Mouse (Mus musculus) forebrain, embryonic 12.5 days (tissue): ENCODE measurements around the gene Cfl1. TPM values are rescaled to one million over a fixed set of nuclear protein-coding genes. Genes with fewer than 3 reads are reported as not detected.

ENCODE experiments used
- ATAC-seq: fragments of 200-750 bp; cut with Nextera tagmentation; 2 replicates; pipeline ENCODE4 v1.8.0; 2017; ENCODE audit warnings: moderate TSS enrichment; ENCODE audit not compliant: low FRiP score
- H3K27ac ChIP-seq: fragments of 300-500 bp; sonication (generic); 2 replicates; pipeline ENCODE4 v1.5.1; 2016; ENCODE audit warnings: mild to moderate bottlenecking
- H3K27me3 ChIP-seq: fragments of 300-500 bp; sonication (generic); 2 replicates; pipeline ENCODE4 v1.6.1; 2016; ENCODE audit warnings: mild to moderate bottlenecking
- H3K36me3 ChIP-seq: fragments of 300-500 bp; sonication (generic); replicated peaks from 2 replicates; pipeline ENCODE4 v1.6.1; 2016; ENCODE audit warnings: mild to moderate bottlenecking
- H3K4me1 ChIP-seq: fragments of 300-500 bp; sonication (generic); 2 replicates; pipeline ENCODE4 v1.6.1; 2016
- H3K4me2 ChIP-seq: fragments of 300-500 bp; sonication (generic); 2 replicates; pipeline ENCODE4 v1.6.1; 2016; ENCODE audit warnings: mild to moderate bottlenecking, moderate library complexity
- H3K4me3 ChIP-seq: fragments of 300-500 bp; sonication (generic); replicated peaks from 2 replicates; pipeline ENCODE4 v1.5.1; 2016; ENCODE audit warnings: mild to moderate bottlenecking
- H3K9ac ChIP-seq: fragments of 300-500 bp; sonication (generic); 2 replicates; pipeline ENCODE4 v1.6.1; 2016; ENCODE audit warnings: mild to moderate bottlenecking
- H3K9me3 ChIP-seq: fragments of 300-500 bp; sonication (generic); 2 replicates; pipeline ENCODE4 v1.6.1; 2016
- WGBS: fragments of 180-500 bp; shearing (Covaris S2); methylation state at CpG from one replicate; pipeline ENCODE4 v1.1.7; 2016; 5-methylcytosine and 5-hydroxymethylcytosine counted together
- polyA plus RNA-seq: library from polyadenylated mRNA; unstranded; fragments of >200 nt; fragmentation: Nextera tagmentation; extraction: Ambion mirVana; gene quantifications from 2 replicates; pipeline ENCODE4 v1.2.1, GENCODE M21; 2016

Gene Cfl1
- polyA plus RNA-seq, 1 experiment from 2014 or later, result 3,168 TPM

GRCm38 (mm10) chr19:5518721-5519120 is 28.5 kb downstream of the Cfl1 start:
- no peak overlapping the region for H3K9ac ChIP-seq
- no peak overlapping the region for H3K4me3 ChIP-seq
- no peak for ATAC-seq
- no peaks in the 10 kb centered on the region for H3K36me3 ChIP-seq
- H3K4me1 ChIP-seq, result no peaks in the 10 kb centered on the region
- H3K9me3 ChIP-seq, result no peaks in the 10 kb centered on the region
- WGBS, result 87% methylated on average over 3 of the region's 3 CpGs
- no peaks in the 10 kb centered on the region for H3K27me3 ChIP-seq
- H3K27ac ChIP-seq, result no peak overlapping the region
- H3K4me2 ChIP-seq, result no peak overlapping the region

- no peak for ATAC-seq
- Histone ChIP-seq H3K9ac (no peak overlapping the region), H3K36me3 (no peaks in the 10 kb centered on the region), H3K4me1 (peaks cover 9% of the 10 kb centered on the region), H3K4me2 (no peak overlapping the region), H3K27me3 (peaks cover 12% of the 10 kb centered on the region; the same call in 1 of the 2 replicates), H3K4me3 (no peak overlapping the region), H3K9me3 (no peaks in the 10 kb centered on the region), H3K27ac (no peak overlapping the region)
- WGBS, result 68% methylated on average over 5 of the region's 5 CpGs
Measured at GRCm38 (mm10) chr19:5525204-5525603, 34.9 kb downstream of the Cfl1 start.

- ATAC-seq, result peak; percentile 88
- no peaks in the 10 kb centered on the region for H3K9me3 ChIP-seq
- H3K27me3 ChIP-seq, result peaks cover 26% of the 10 kb centered on the region
- H3K9ac ChIP-seq, result no peak overlapping the region
- peak overlapping the region; percentile 25 for H3K4me2 ChIP-seq
- H3K27ac ChIP-seq, result no peak overlapping the region
- peaks cover 13% of the 10 kb centered on the region for H3K4me1 ChIP-seq
- WGBS, result 13% methylated on average over 20 of the region's 20 CpGs
- H3K4me3 ChIP-seq, result 0 out of 2 replicates have a peak overlapping the region, but pooled peaks have one; percentile 3
- H3K36me3 ChIP-seq, result no peaks in the 10 kb centered on the region
Measured at GRCm38 (mm10) chr19:5529325-5530137, 39.3 kb downstream of the Cfl1 start.

- Histone ChIP-seq H3K9me3 (no peaks in the 10 kb centered on the region), H3K27ac (no peak overlapping the region), H3K4me3 (no peak overlapping the region), H3K4me1 (peaks cover 13% of the 10 kb centered on the region), H3K4me2 (no peak overlapping the region), H3K36me3 (no peaks in the 10 kb centered on the region), H3K27me3 (peaks cover 31% of the 10 kb centered on the region), H3K9ac (no peak overlapping the region)
- ATAC-seq, result no peak
- 21% methylated on average over 7 of the region's 7 CpGs for WGBS
Measured at GRCm38 (mm10) chr19:5530138-5530524, 39.9 kb downstream of the Cfl1 start.

GRCm38 (mm10) chr19:5532520-5532919 is 42.3 kb downstream of the Cfl1 start:
- H3K9me3 ChIP-seq, result no peaks in the 10 kb centered on the region
- H3K27me3 ChIP-seq, result peaks cover 31% of the 10 kb centered on the region
- peaks cover 13% of the 10 kb centered on the region for H3K4me1 ChIP-seq
- ATAC-seq, result no peak
- H3K9ac ChIP-seq, result no peak overlapping the region
- H3K36me3 ChIP-seq, result no peaks in the 10 kb centered on the region
- 79% methylated on average over 8 of the region's 8 CpGs for WGBS
- no peak overlapping the region for H3K4me2 ChIP-seq
- H3K4me3 ChIP-seq, result no peak overlapping the region
- no peak overlapping the region for H3K27ac ChIP-seq

- Histone ChIP-seq H3K27ac (no peak overlapping the region), H3K9me3 (no peaks in the 10 kb centered on the region), H3K4me1 (no peaks in the 10 kb centered on the region), H3K36me3 (no peaks in the 10 kb centered on the region), H3K9ac (no peak overlapping the region), H3K4me3 (no peak overlapping the region), H3K4me2 (no peak overlapping the region), H3K27me3 (peaks cover 10% of the 10 kb centered on the region; the same call in 1 of the 2 replicates)
- ATAC-seq, result no peak
- WGBS, result 71% methylated on average over 8 of the region's 8 CpGs
Measured at GRCm38 (mm10) chr19:5538786-5539185, 48.5 kb downstream of the Cfl1 start.

GRCm38 (mm10) chr19:5543362-5543761 is 53.1 kb downstream of the Cfl1 start:
- WGBS, result 93% methylated on average over 9 of the region's 9 CpGs
- H3K36me3 ChIP-seq, result no peaks in the 10 kb centered on the region
- H3K4me3 ChIP-seq, result no peak overlapping the region

GRCm38 (mm10) chr19:5544031-5544430 is 53.8 kb downstream of the Cfl1 start:
- no peak overlapping the region for H3K4me3 ChIP-seq
- H3K27ac ChIP-seq, result no peak overlapping the region
- H3K9ac ChIP-seq, result no peak overlapping the region
- no peaks in the 10 kb centered on the region for H3K4me1 ChIP-seq
- no peak overlapping the region for H3K4me2 ChIP-seq
- ATAC-seq, result no peak
- H3K9me3 ChIP-seq, result no peaks in the 10 kb centered on the region
- peaks cover 8% of the 10 kb centered on the region; the same call in 1 of the 2 replicates for H3K27me3 ChIP-seq
- WGBS, result 59% methylated on average over 11 of the region's 11 CpGs
- H3K36me3 ChIP-seq, result no peaks in the 10 kb centered on the region

More at GRCm38 (mm10) chr19:5543362-5543761, 53.1 kb downstream of the Cfl1 start:
- Histone ChIP-seq H3K27ac (no peak overlapping the region), H3K4me2 (no peak overlapping the region), H3K27me3 (peaks cover 8% of the 10 kb centered on the region; the same call in 1 of the 2 replicates), H3K4me1 (no peaks in the 10 kb centered on the region), H3K9me3 (no peaks in the 10 kb centered on the region), H3K9ac (no peak overlapping the region)
- no peak for ATAC-seq

Other genes with a start within 250 kb of the Cfl1 start
- 29.4 and 30.9 TPM in 2 replicates for gene Pacs1, start 217.3 kb upstream of the Cfl1 start, polyA plus RNA-seq
- 415 and 417 TPM in 2 replicates for gene Sf3b2, start 195.0 kb upstream of the Cfl1 start, polyA plus RNA-seq
- gene Gal3st3, start 192.1 kb upstream of the Cfl1 start, polyA plus RNA-seq, result 17.5 and 21.8 TPM in 2 replicates
- gene Catsper1, start 154.7 kb upstream of the Cfl1 start, polyA plus RNA-seq, result not detected in 2 replicates
- 0.66 and 0.67 TPM in 2 replicates for gene Cst6, start 140.9 kb upstream of the Cfl1 start, polyA plus RNA-seq
- 75.7 and 78.3 TPM in 2 replicates for gene Eif1ad, start 123.7 kb upstream of the Cfl1 start, polyA plus RNA-seq
- 416 and 423 TPM in 2 replicates for gene Banf1, start 123.3 kb upstream of the Cfl1 start, polyA plus RNA-seq
- gene Sart1, start 101.8 kb upstream of the Cfl1 start, polyA plus RNA-seq, result 113 and 125 TPM in 2 replicates
- not detected in 2 replicates for gene Tsga10ip, start 87.9 kb upstream of the Cfl1 start, polyA plus RNA-seq
- 257 and 260 TPM in 2 replicates for gene Drap1, start 65.5 kb upstream of the Cfl1 start, polyA plus RNA-seq
- gene AI837181, start 65.3 kb upstream of the Cfl1 start, polyA plus RNA-seq, result 48.3 and 50.8 TPM in 2 replicates
- gene Fosl1, start 42.9 kb upstream of the Cfl1 start, polyA plus RNA-seq, result not detected in 2 replicates
- gene Ccdc85b, start 32.6 kb upstream of the Cfl1 start, polyA plus RNA-seq, result 8.0 and 9.0 TPM in 2 replicates
- 122 and 128 TPM in 2 replicates for gene Fibp, start 29.8 kb upstream of the Cfl1 start, polyA plus RNA-seq
- 3.1 and 3.7 TPM in 2 replicates for gene Ctsw, start 21.9 kb upstream of the Cfl1 start, polyA plus RNA-seq
- 40.2 and 41.9 TPM in 2 replicates for gene Efemp2, start 16.5 kb upstream of the Cfl1 start, polyA plus RNA-seq
- gene Mus81, start 2.1 kb upstream of the Cfl1 start, polyA plus RNA-seq, result 40.6 and 42.7 TPM in 2 replicates
- 0.26 TPM in 1 of 2 replicates, not detected in the other for gene 1700020D05Rik, start 13.3 kb downstream of the Cfl1 start, polyA plus RNA-seq
- 29.3 and 29.5 TPM in 2 replicates for gene Snx32, start 20.1 kb downstream of the Cfl1 start, polyA plus RNA-seq
- 0.22 and 0.27 TPM in 2 replicates for gene Ovol1, start 70.2 kb downstream of the Cfl1 start, polyA plus RNA-seq
- 1.6 TPM in 2 replicates for gene Ap5b1, start 77.6 kb downstream of the Cfl1 start, polyA plus RNA-seq
- gene Rnaseh2c, start 111.4 kb downstream of the Cfl1 start, polyA plus RNA-seq, result 162 and 191 TPM in 2 replicates
- 65.7 and 77.2 TPM in 2 replicates for gene Kat5, start 119.8 kb downstream of the Cfl1 start, polyA plus RNA-seq
- gene Rela, start 147.0 kb downstream of the Cfl1 start, polyA plus RNA-seq, result 34.1 and 36.9 TPM in 2 replicates
- 16.3 and 16.8 TPM in 2 replicates for gene Sipa1, start 173.3 kb downstream of the Cfl1 start, polyA plus RNA-seq
- gene Map3k11, start 198.3 kb downstream of the Cfl1 start, polyA plus RNA-seq, result 19.2 and 22.2 TPM in 2 replicates
- gene Pcnx3, start 198.5 kb downstream of the Cfl1 start, polyA plus RNA-seq, result 32.4 and 35.1 TPM in 2 replicates
- 0.29 TPM in 1 of 2 replicates, not detected in the other for gene Kcnk7, start 213.9 kb downstream of the Cfl1 start, polyA plus RNA-seq
- 6.1 and 6.7 TPM in 2 replicates for gene Ehbp1l1, start 235.9 kb downstream of the Cfl1 start, polyA plus RNA-seq
- 170 and 172 TPM in 2 replicates for gene Fam89b, start 239.2 kb downstream of the Cfl1 start, polyA plus RNA-seq